Mouse (Mus musculus) bone marrow, adult 2 months (tissue): ENCODE measurements at regions not wholly inside any gene's neighbourhood (a gene's known extent, or its start where the extent isn't known, plus 50 kb on each side); places are given as distances from the start of the nearest gene placed in this dataset.

Source experiments
- CTCF ChIP-seq: fragments of 200-500 bp; IDR thresholded peaks from 2 replicates; pipeline ENCODE4 v1.5.1; 2011; ENCODE audit warnings: low read length, control low read depth; ENCODE audit not compliant: control insufficient read depth, insufficient read depth
- POLR2A ChIP-seq: fragments of 200-500 bp; IDR thresholded peaks from 2 replicates; pipeline ENCODE4 v1.6.1; 2011; ENCODE audit warnings: low read depth, mild to moderate bottlenecking, control low read depth, low read length, borderline replicate concordance; ENCODE audit not compliant: control insufficient read depth

DNA sequence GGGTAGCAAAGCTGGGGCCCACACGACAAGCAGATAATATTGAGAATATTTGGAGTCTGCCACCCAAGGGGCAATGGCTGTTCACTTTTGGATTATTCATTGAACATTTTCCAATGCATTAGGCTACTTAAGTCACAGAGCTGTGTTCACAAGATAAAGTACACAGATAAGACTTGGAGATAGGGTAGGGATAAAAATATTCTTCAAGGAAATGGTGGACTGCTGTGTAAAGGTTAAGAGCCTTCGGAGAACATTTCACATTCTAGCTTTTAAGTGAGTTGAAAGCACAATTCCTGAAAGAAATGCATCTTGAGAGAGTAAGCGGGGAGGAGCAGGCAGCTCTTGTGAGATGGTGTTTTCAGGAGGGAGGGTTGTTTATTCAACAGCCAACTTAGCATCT is 92.3 kb upstream of the Mbip start:
- TF ChIP-seq CTCF (no peak), POLR2A (no peak)
